Mouse (Mus musculus) forelimb bud, embryonic 11.5 days (tissue): ENCODE measurements around the gene Spata33.
"Not testable (repeated sequence)": the region's sequence is repeated elsewhere in the genome, so short reads cannot be mapped to it uniquely, and the experiment has no call there.

Experiments used
- DNase-seq: peaks from one replicate; pipeline ENCODE4 v3.0.0-alpha.2; 2012; ENCODE audit warnings: low read depth, low spot score

Gene Spata33

GRCm38 (mm10) chr8:123233300-123233699 is 20.7 kb downstream of the Spata33 start:
- no peak for DNase-seq

DNA sequence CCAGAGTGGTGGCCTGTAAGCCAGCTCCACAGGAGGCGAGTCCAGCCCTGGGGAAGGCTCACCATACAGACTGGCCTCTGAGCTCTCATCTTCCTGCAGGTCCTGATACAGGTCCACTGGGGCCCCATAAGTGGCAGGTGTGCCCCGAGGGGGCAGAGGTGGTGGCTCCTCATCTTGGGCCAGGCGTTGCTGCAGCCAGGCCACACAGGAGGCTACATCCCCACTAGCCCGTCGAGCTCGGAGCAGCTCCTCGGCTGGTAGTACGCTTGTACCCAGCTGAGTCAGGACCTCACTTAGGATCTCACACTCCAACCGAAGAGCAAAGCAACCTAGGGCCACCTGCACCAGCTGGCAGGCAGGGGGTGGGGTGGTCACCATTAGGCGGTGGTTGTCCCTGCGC is 21.1 kb downstream of the Spata33 start:
- no peak for DNase-seq

DNA sequence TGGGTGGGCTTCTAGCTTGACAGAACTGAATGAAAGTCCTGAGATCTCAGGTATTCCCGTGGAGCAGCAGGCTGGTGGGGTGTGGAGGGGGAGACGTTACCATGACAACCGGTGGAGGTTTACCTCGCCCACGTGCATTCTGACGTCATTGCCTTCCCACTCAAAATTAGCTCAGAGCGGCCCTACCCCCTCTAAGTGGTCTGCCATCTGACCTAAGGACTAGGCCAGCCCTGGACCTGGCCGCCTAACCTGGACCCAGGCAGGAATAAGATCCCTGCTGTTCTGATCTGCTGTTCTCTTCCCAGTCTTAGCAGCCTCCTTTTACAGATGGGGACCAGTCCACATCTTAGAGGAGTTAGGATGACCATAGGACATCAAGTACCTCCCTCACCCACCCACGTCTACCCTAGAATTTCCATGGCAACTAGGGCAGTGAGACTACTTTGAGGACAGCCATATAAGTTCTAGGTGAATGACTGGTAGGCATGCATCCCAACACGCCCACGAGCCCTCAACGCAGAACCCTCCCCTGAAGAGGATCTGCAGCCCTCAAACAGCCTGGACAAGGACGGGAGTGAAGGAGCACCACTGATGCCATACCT is 22.4 kb downstream of the Spata33 start:
- DNase-seq = peak; percentile 23

DNA sequence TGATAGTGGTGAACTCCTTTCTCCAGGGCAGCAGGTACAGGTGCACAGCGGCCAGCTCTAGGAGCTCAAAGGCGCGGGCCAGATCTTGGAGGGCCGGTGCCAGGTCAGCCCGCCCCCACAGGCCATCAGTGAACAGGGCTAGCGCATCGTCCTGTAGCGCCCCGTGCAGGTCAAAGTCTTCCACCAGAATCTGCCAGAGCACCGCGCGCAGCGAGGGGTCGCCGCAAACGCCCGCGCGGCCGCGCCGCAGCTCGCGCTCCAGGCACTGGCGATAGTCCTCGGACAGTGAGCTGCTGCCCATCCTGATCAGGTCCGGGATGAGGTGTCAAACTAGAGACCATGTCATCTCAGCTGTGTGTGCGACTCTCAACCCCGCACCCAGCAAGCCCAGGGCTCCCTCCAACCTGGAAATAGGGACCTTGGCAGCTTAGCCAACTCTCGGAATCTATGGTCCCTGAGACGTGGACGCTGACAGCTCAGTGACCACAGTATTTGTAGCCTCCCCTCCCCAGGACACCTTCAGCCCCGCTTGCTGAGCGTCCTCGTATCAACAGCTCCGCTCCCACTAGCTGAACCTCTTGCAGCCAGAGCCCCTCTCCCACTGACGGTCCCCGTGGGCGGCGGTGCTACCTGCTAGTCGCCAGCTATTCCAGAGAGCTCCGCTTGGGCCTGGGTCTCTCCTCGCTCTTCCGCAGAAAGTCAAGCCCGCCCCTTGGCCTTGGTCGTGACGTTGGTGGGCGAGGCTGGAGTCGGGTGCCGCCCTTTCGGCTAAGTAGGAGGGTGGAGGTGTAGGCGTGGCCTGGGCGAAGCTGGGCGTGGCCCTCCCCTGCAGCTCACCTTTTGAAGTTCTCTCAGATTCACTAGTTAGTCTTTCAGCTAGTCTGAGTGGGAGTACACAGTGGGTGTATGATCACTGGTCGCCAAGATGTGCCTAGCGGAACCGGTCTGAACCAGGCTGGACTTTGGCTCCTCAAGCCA is 23.2 kb downstream of the Spata33 start, which contains the start of gene Spata2l:
Gene Spata2l, minus strand, starts transcription at position 714 of the 978 bp plus-strand sequence.
- peak; percentile 89 for DNase-seq

DNA sequence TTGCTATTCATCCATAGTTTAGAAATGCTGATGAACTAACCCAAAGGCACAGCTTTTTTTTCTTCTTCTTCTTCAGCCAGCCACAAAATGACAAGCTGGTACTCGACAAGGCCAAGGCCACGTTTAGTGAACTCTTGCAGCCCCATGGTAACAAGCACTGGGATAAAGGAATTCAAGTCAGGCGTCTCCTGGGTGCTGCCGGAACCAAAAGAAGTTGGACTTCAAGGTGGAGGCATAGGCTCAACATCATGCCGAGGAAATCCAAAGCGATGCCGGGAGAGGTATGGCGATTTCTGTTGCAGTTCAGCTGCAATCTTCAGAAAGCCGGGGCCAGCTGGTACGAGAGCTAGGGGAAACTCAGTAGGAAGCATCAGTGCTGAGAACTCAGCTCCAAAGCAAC is 26.8 kb downstream of the Spata33 start:
- DNase-seq = no peak

DNA sequence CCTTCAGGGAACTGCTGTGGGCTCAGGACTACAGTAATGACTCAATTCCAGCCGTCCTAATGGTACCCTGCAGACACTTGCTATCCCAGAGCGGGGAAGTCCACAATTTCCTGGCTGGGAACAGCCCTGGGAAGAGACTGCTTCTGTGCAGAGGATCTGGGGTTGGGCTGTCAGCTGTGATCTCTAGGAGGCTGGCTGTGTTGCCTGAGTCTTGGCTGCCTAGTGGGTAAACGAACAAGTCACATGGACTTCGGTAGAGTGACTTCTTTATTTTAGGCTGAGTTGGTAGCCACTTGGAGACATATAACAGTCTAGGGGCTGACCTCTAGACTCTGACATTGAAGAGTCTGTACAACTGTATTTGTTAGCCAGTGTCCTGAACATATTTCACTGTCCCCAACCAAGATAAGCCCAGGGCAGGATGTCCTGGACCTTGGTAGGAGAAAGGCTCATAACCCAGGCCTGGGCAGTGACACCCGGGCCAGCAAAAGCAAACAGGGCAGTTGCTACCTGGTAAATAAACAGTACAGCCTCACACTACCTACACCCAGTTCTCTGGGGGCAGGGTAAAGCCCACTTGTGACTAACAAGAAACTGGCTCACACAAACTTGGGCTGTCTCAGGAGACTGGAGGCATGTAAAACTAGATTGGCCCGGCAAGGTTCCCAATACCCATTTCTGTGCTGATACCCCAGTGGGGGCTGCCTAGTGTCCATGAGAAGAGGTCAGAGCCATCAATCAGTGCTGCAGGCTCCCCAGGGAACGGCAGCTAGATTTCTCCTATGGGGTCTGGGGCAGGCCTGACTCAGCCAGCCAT is 29.7 kb downstream of the Spata33 start:
- no peak for DNase-seq

GRCm38 (mm10) chr8:123243053-123243452 is 30.4 kb downstream of the Spata33 start:
- DNase-seq = no peak

- DNase-seq = no peak
These were observed 31.8 kb downstream of the Spata33 start for GRCm38 (mm10) chr8:123244382-123244781.

GRCm38 (mm10) chr8:123245543-123245942 is 32.9 kb downstream of the Spata33 start:
- DNase-seq = no peak

GRCm38 (mm10) chr8:123247748-123248147 is 35.1 kb downstream of the Spata33 start:
- DNase-seq = no peak

GRCm38 (mm10) chr8:123248596-123248995 is 36.0 kb downstream of the Spata33 start:
- no peak for DNase-seq

DNA sequence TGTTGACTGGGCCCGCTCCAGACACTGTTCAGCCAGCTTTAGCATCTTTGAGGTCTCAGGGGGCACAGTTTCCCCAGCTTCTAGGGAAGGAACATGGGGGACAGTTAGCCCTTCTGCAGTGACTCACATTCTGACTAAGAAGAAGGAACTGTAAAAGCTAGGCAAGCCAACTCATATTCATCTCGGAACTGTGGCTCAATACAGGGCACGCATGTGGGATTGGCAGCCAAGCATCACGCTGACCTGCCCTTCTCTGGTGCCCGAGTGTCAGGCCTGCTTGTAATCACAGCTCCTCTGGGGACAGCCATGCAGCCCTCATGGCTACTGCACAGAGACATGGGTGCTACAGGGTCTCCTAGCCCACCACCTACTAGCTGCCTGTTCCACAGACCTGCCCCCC is 38.3 kb downstream of the Spata33 start:
- DNase-seq = no peak

GRCm38 (mm10) chr8:123252925-123253324 is 40.3 kb downstream of the Spata33 start:
- no peak for DNase-seq

GRCm38 (mm10) chr8:123253451-123254098 is 40.9 kb downstream of the Spata33 start:
- DNase-seq = no peak

GRCm38 (mm10) chr8:123254099-123254885 is 41.7 kb downstream of the Spata33 start, which contains the start of the genes Zfp276 and Vps9d1:
Gene Zfp276, plus strand, starts transcription at chr8:123254195.
Gene Vps9d1, minus strand, starts transcription at chr8:123254348.
- DNase-seq = peak; percentile 74

GRCm38 (mm10) chr8:123255170-123255569 is 42.5 kb downstream of the Spata33 start:
- DNase-seq = no peak

GRCm38 (mm10) chr8:123257114-123257513 is 44.5 kb downstream of the Spata33 start:
- no peak for DNase-seq

GRCm38 (mm10) chr8:123257593-123257992 is 45.0 kb downstream of the Spata33 start:
- not testable (repeated sequence) for DNase-seq

GRCm38 (mm10) chr8:123267926-123268656 is 55.5 kb downstream of the Spata33 start:
- DNase-seq = no peak

DNA sequence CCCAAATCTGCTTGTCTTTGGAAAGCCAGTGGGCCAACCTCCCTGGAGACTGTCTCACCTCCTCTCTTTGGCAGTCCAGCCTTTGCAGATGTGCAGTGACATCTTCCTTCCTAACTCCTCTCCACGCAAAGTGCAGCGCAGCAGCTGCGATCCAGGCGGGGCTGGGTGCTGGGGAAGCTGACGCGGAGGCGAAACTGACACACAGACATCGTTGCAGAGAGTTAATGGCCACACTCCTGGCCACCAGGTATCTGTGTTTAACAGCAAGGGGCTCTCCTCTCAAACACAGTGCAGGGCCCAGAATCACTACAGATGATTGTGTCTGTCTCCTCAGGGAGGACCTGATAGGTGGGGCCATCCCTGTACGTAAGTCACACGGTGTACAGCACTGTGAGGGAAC is 58.5 kb downstream of the Spata33 start:
- DNase-seq = no peak
